Comparison of ENCODE assay signal across 10 mouse cellular contexts in genomic region chr13:49291398-49291797, GRCm38 (mm10). TPM values are rescaled to one million over a fixed set of nuclear protein-coding genes. Genes with fewer than 3 reads are reported as not detected.
A peak's percentile ranks its signal among the peaks of the same experiment; 100 is the strongest.
DNase-seq lines count a peak whose midpoint lies in the region; ATAC-seq and TF ChIP-seq lines count a peak whose summit lies in the region.
"Had no signal": no experiment of that assay in that cellular context is flagged by ENCODE, and none has a peak within 500 bp of the region (broad histone marks: within the 10 kb centered on the region; RNA-seq: fewer than 3 reads in every experiment).

No protein-coding gene starts in this region.

- ATAC-seq in forebrain, embryonic 11.5 days (replicated peaks; ENCODE audit: low FRiP score), result no peak
- no peak for ATAC-seq in forebrain, embryonic 12.5 days (ENCODE audit: low FRiP score)
- no peak for ATAC-seq in midbrain, postnatal 0 days (ENCODE audit: low FRiP score)
- no peak for ATAC-seq in midbrain, embryonic 16.5 days
- ATAC-seq in liver, postnatal 0 days, result no peak

- peak; percentile 61 for DNase-seq in forebrain, embryonic 11.5 days (ENCODE audit: low spot score)
- no peak for DNase-seq in midbrain, postnatal 0 days (ENCODE audit: low spot score)
- DNase-seq in liver, postnatal 0 days, result peak; percentile 57
- DNase-seq in thymus, postnatal 36 days, result peak; percentile 53 to 61
- no peak for DNase-seq in forebrain, embryonic 10.5 days (ENCODE audit: extremely low spot score, low spot score)
- no peak for DNase-seq in layer of hippocampus, adult 8-10 months (ENCODE audit: low spot score in 2 of 2)

- H3K4me2 ChIP-seq in forebrain, embryonic 11.5 days (ENCODE audit: low read depth, low read length, severe bottlenecking), result no peak overlapping the region
- H3K4me2 ChIP-seq in forebrain, embryonic 12.5 days, result no peak overlapping the region
- no peak overlapping the region for H3K4me2 ChIP-seq in midbrain, postnatal 0 days (ENCODE audit: low read depth, low read length, poor library complexity, severe bottlenecking)
- no peak overlapping the region for H3K4me2 ChIP-seq in midbrain, embryonic 16.5 days (ENCODE audit: low read length)
- no peak overlapping the region for H3K4me2 ChIP-seq in liver, postnatal 0 days (ENCODE audit: low read depth, low read length)
- H3K4me2 ChIP-seq: embryonic facial prominence, embryonic 15.5 days; midbrain, embryonic 11.5 days had no signal

- no peaks in the 10 kb centered on the region for H3K9me3 ChIP-seq in forebrain, embryonic 11.5 days (ENCODE audit: control insufficient read depth, low read length)
- H3K9me3 ChIP-seq in forebrain, embryonic 12.5 days, result 0 out of 2 replicates have a peak, but pooled peaks cover 5% of the 10 kb centered on the region
- no peaks in the 10 kb centered on the region for H3K9me3 ChIP-seq in midbrain, postnatal 0 days (ENCODE audit: low read length)
- no peaks in the 10 kb centered on the region for H3K9me3 ChIP-seq in midbrain, embryonic 16.5 days (replicated peaks; ENCODE audit: control insufficient read depth, low read length, poor library complexity, severe bottlenecking)
- no peaks in the 10 kb centered on the region for H3K9me3 ChIP-seq in liver, postnatal 0 days (ENCODE audit: low read length)
- H3K9me3 ChIP-seq in forebrain, embryonic 10.5 days, result no peaks in the 10 kb centered on the region
- H3K9me3 ChIP-seq: embryonic facial prominence, embryonic 15.5 days had no signal

- no peaks in the 10 kb centered on the region for H3K4me1 ChIP-seq in forebrain, embryonic 11.5 days (replicated peaks; ENCODE audit: control insufficient read depth, insufficient read depth, low read length)
- no peaks in the 10 kb centered on the region for H3K4me1 ChIP-seq in forebrain, embryonic 12.5 days
- no peaks in the 10 kb centered on the region for H3K4me1 ChIP-seq in midbrain, postnatal 0 days (ENCODE audit: insufficient read depth, low read length)
- H3K4me1 ChIP-seq in midbrain, embryonic 16.5 days (ENCODE audit: control insufficient read depth, insufficient read depth, low read length), result no peaks in the 10 kb centered on the region
- no peaks in the 10 kb centered on the region for H3K4me1 ChIP-seq in liver, postnatal 0 days (ENCODE audit: insufficient read depth)
- H3K4me1 ChIP-seq in forebrain, embryonic 10.5 days, result no peaks in the 10 kb centered on the region
- H3K4me1 ChIP-seq: embryonic facial prominence, embryonic 15.5 days had no signal

- H3K9ac ChIP-seq in forebrain, embryonic 11.5 days (ENCODE audit: low read length), result no peak overlapping the region
- H3K9ac ChIP-seq in forebrain, embryonic 12.5 days, result no peak overlapping the region
- H3K9ac ChIP-seq in midbrain, postnatal 0 days (replicated peaks; ENCODE audit: low read length, poor library complexity, severe bottlenecking), result no peak overlapping the region
- H3K9ac ChIP-seq in midbrain, embryonic 16.5 days (ENCODE audit: low read depth, low read length), result no peak overlapping the region
- H3K9ac ChIP-seq in liver, postnatal 0 days (replicated peaks), result no peak overlapping the region
- H3K9ac ChIP-seq: embryonic facial prominence, embryonic 15.5 days had no signal

- H3K36me3 ChIP-seq in forebrain, embryonic 11.5 days (ENCODE audit: control insufficient read depth, insufficient read depth, low read length), result no peaks in the 10 kb centered on the region
- peaks cover 5% of the 10 kb centered on the region; the same call in 1 of the 2 replicates for H3K36me3 ChIP-seq in forebrain, embryonic 12.5 days (replicated peaks)
- peaks cover 9% of the 10 kb centered on the region; the same call in 1 of the 2 replicates for H3K36me3 ChIP-seq in midbrain, postnatal 0 days (ENCODE audit: insufficient read depth, low read length)
- peaks cover 6% of the 10 kb centered on the region for H3K36me3 ChIP-seq in midbrain, embryonic 16.5 days (ENCODE audit: control insufficient read depth, insufficient read depth, low read length)
- H3K36me3 ChIP-seq in liver, postnatal 0 days (replicated peaks; ENCODE audit: insufficient read depth, low read length), result peaks cover 21% of the 10 kb centered on the region
- peaks cover 4% of the 10 kb centered on the region for H3K36me3 ChIP-seq in forebrain, embryonic 10.5 days (replicated peaks)
- H3K36me3 ChIP-seq: embryonic facial prominence, embryonic 15.5 days had no signal

- no peak overlapping the region for H3K27ac ChIP-seq in forebrain, embryonic 11.5 days (ENCODE audit: low read depth, low read length)
- no peak overlapping the region for H3K27ac ChIP-seq in forebrain, embryonic 12.5 days
- H3K27ac ChIP-seq in midbrain, postnatal 0 days (ENCODE audit: low read depth, low read length), result no peak overlapping the region
- H3K27ac ChIP-seq in midbrain, embryonic 16.5 days (ENCODE audit: low read length), result no peak overlapping the region
- no peak overlapping the region for H3K27ac ChIP-seq in liver, postnatal 0 days (ENCODE audit: low read depth)
- H3K27ac ChIP-seq in forebrain, embryonic 10.5 days, result no peak overlapping the region
- H3K27ac ChIP-seq: embryonic facial prominence, embryonic 15.5 days had no signal

- no peak overlapping the region for H3K4me3 ChIP-seq in forebrain, embryonic 11.5 days (ENCODE audit: low read depth, low read length)
- no peak overlapping the region for H3K4me3 ChIP-seq in forebrain, embryonic 12.5 days (replicated peaks)
- no peak overlapping the region for H3K4me3 ChIP-seq in midbrain, postnatal 0 days (ENCODE audit: low read depth, low read length)
- H3K4me3 ChIP-seq in midbrain, embryonic 16.5 days (ENCODE audit: low read depth, low read length), result no peak overlapping the region
- H3K4me3 ChIP-seq in liver, postnatal 0 days (ENCODE audit: low read depth, low read length), result no peak overlapping the region
- no peak overlapping the region for H3K4me3 ChIP-seq in forebrain, embryonic 10.5 days
- H3K4me3 ChIP-seq: embryonic facial prominence, embryonic 15.5 days had no signal

- TF ChIP-seq CTCF in midbrain, postnatal 0 days (IDR thresholded peaks at IDR 0.05), result peak; percentile 61
- TF ChIP-seq CTCF in liver, postnatal 0 days (IDR thresholded peaks at IDR 0.05; ENCODE audit: low read depth), result peak; percentile 74

- no peaks in the 10 kb centered on the region for H3K27me3 ChIP-seq in forebrain, embryonic 11.5 days (ENCODE audit: control insufficient read depth, insufficient read depth, low read length)
- no peaks in the 10 kb centered on the region for H3K27me3 ChIP-seq in forebrain, embryonic 12.5 days
- no peaks in the 10 kb centered on the region for H3K27me3 ChIP-seq in midbrain, postnatal 0 days (ENCODE audit: insufficient read depth, low read length)
- no peaks in the 10 kb centered on the region for H3K27me3 ChIP-seq in midbrain, embryonic 16.5 days (ENCODE audit: control insufficient read depth, insufficient read depth, low read depth, low read length)
- no peaks in the 10 kb centered on the region for H3K27me3 ChIP-seq in liver, postnatal 0 days (ENCODE audit: insufficient read depth, low read length)
- no peaks in the 10 kb centered on the region for H3K27me3 ChIP-seq in forebrain, embryonic 10.5 days (ENCODE audit: poor library complexity, severe bottlenecking)
- H3K27me3 ChIP-seq: embryonic facial prominence, embryonic 15.5 days had no signal

- TF ChIP-seq EP300 in liver, postnatal 0 days (IDR thresholded peaks at IDR 0.05; ENCODE audit: low read depth), result no peak

- WGBS in forebrain, embryonic 11.5 days, result 53% methylated on average over 1 of the region's 1 CpGs
- 57% methylated on average over 1 of the region's 1 CpGs for WGBS in forebrain, embryonic 12.5 days
- WGBS in midbrain, postnatal 0 days, result 41% methylated on average over 1 of the region's 1 CpGs
- WGBS in midbrain, embryonic 16.5 days, result 71% methylated on average over 1 of the region's 1 CpGs
- 56% methylated on average over 1 of the region's 1 CpGs for WGBS in liver, postnatal 0 days (ENCODE audit: insufficient replicate concordance)
- WGBS in forebrain, embryonic 10.5 days, result 53% methylated on average over 1 of the region's 1 CpGs

RNA-seq across cellular contexts. Expression of gene Fgd3, which starts 28.7 kb away (rescaled TPM):
- polyA plus RNA-seq in forebrain, embryonic 11.5 days (2014; fragmentation: Nextera tagmentation; extraction: Ambion mirVana), result 1.7 and 2.1 TPM in 2 replicates
- 1.7 and 2.5 TPM in 2 replicates for polyA plus RNA-seq in forebrain, embryonic 12.5 days (2016; fragmentation: Nextera tagmentation; extraction: Ambion mirVana)
- 9.3 and 12.0 TPM in 2 replicates for total RNA-seq in midbrain, postnatal 0 days (2014; rRNA removed)
- polyA plus RNA-seq in midbrain, postnatal 0 days (2015; fragmentation: Nextera tagmentation; extraction: Ambion mirVana), result 2.1 and 2.4 TPM in 2 replicates
- polyA plus RNA-seq in midbrain, embryonic 16.5 days (2015; fragmentation: Nextera tagmentation; extraction: Ambion mirVana), result 2.7 and 3.2 TPM in 2 replicates
- 0.57 and 0.62 TPM in 2 replicates for polyA plus RNA-seq in liver, postnatal 0 days (2015; fragmentation: Nextera tagmentation; extraction: Ambion mirVana)
- polyA plus RNA-seq in forebrain, embryonic 10.5 days (2016; fragmentation: Nextera tagmentation; extraction: Ambion mirVana), result 0.90 and 1.1 TPM in 2 replicates
- 10 to 100 TPM in 1 of 4 experiments, 1 to 10 TPM in 3; 6.2 to 10.8 (median 8.6) TPM for total RNA-seq in layer of hippocampus, adult 8-10 months (2022)

RNA-seq across cellular contexts. Expression of gene Susd3, which starts 42.9 kb away (rescaled TPM):
- 0.32 and 1.4 TPM in 2 replicates for polyA plus RNA-seq in forebrain, embryonic 11.5 days (2014; fragmentation: Nextera tagmentation; extraction: Ambion mirVana)
- 0.69 and 0.84 TPM in 2 replicates for polyA plus RNA-seq in forebrain, embryonic 12.5 days (2016; fragmentation: Nextera tagmentation; extraction: Ambion mirVana)
- 0.33 and 1.2 TPM in 2 replicates for total RNA-seq in midbrain, postnatal 0 days (2014; rRNA removed)
- 0.63 and 0.92 TPM in 2 replicates for polyA plus RNA-seq in midbrain, postnatal 0 days (2015; fragmentation: Nextera tagmentation; extraction: Ambion mirVana)
- 0.38 and 0.68 TPM in 2 replicates for polyA plus RNA-seq in midbrain, embryonic 16.5 days (2015; fragmentation: Nextera tagmentation; extraction: Ambion mirVana)
- polyA plus RNA-seq in liver, postnatal 0 days (2015; fragmentation: Nextera tagmentation; extraction: Ambion mirVana), result 2.5 and 2.9 TPM in 2 replicates
- polyA plus RNA-seq in forebrain, embryonic 10.5 days (2016; fragmentation: Nextera tagmentation; extraction: Ambion mirVana), result 0.82 and 0.95 TPM in 2 replicates
- 1 to 10 TPM; 2.6 to 5.3 (median 3.8) TPM for total RNA-seq in layer of hippocampus, adult 8-10 months (2022)

RNA-seq across cellular contexts. Expression of gene Bicd2, which starts 50.0 kb away (rescaled TPM):
- polyA plus RNA-seq in forebrain, embryonic 11.5 days (2014; fragmentation: Nextera tagmentation; extraction: Ambion mirVana), result 35.7 and 38.5 TPM in 2 replicates
- polyA plus RNA-seq in forebrain, embryonic 12.5 days (2016; fragmentation: Nextera tagmentation; extraction: Ambion mirVana), result 38.9 and 39.1 TPM in 2 replicates
- total RNA-seq in midbrain, postnatal 0 days (2014; rRNA removed), result 49.3 and 50.4 TPM in 2 replicates
- 24.0 and 24.1 TPM in 2 replicates for polyA plus RNA-seq in midbrain, postnatal 0 days (2015; fragmentation: Nextera tagmentation; extraction: Ambion mirVana)
- 26.2 and 28.3 TPM in 2 replicates for polyA plus RNA-seq in midbrain, embryonic 16.5 days (2015; fragmentation: Nextera tagmentation; extraction: Ambion mirVana)
- polyA plus RNA-seq in liver, postnatal 0 days (2015; fragmentation: Nextera tagmentation; extraction: Ambion mirVana), result 4.9 and 5.8 TPM in 2 replicates
- polyA plus RNA-seq in forebrain, embryonic 10.5 days (2016; fragmentation: Nextera tagmentation; extraction: Ambion mirVana), result 26.2 and 28.8 TPM in 2 replicates
- 10 to 100 TPM; 46.0 to 58.0 (median 50.2) TPM for total RNA-seq in layer of hippocampus, adult 8-10 months (2022)

Comparison
In these comparisons a context has a peak if more than half of its experiments do, and no peak if none do; other contexts are left out.
1. DNase-seq: peak in forebrain, embryonic 11.5 days (single experiment), liver, postnatal 0 days (single experiment) and thymus, postnatal 36 days (2 of 2); none in midbrain, postnatal 0 days (single experiment), forebrain, embryonic 10.5 days (single experiment) and layer of hippocampus, adult 8-10 months (0 of 2).